Mouse (Mus musculus) natural killer cell, adult 2 months (primary cell): ENCODE data around the gene Klhl29.

Experiments used
- DNase-seq, 2 experiments: peaks; one replicate each; pipeline ENCODE4 v3.0.0; 2022; ENCODE audit warnings: low spot score in 2 of 2

Klhl29 gene

GRCm38 (mm10) chr12:5038008-5038407, 337.5 kb downstream of the Klhl29 start:
- no peak for DNase-seq

GRCm38 (mm10) chr12:5029035-5029434, 346.4 kb downstream of the Klhl29 start:
- DNase-seq = no peak
